Mouse (Mus musculus) liver, embryonic 14.5 days (tissue): ENCODE results near the gene Mcemp1.

Source experiments
- CTCF ChIP-seq: IDR thresholded peaks from 2 replicates; pipeline ENCODE4 v1.5.1; 2016; ENCODE audit warnings: antibody characterized with exemption, low read depth, control low read depth
- EP300 ChIP-seq: IDR thresholded peaks from 2 replicates; pipeline ENCODE4 v1.6.1; 2016; ENCODE audit warnings: antibody characterized with exemption, low read depth

- TF ChIP-seq CTCF (peak; percentile 95), EP300 (no peak)
Measured at GRCm38 (mm10) chr8:3671980-3672491, 6.5 kb downstream of the Mcemp1 start, which contains the start of gene Fcor.
